15 mouse cellular contexts compared by ENCODE assay signal in genomic region chr4:9047151-9047550, GRCm38 (mm10).
DNase-seq lines count a peak whose midpoint lies in the region; TF ChIP-seq lines count a peak whose summit lies in the region.
"Had no signal": no experiment of that assay in that cellular context is flagged by ENCODE, and none has a peak within 500 bp of the region (broad histone marks: within the 10 kb centered on the region; RNA-seq: fewer than 3 reads in every experiment).

No protein-coding gene starts in this region.

- intact Hi-C loops in gastrocnemius, adult 2 months (cut with DNase I), result no loop called here
- intact Hi-C loops in gastrocnemius, postnatal 14 days (cut with DNase I; ENCODE audit: low total_unique reads), result no loop called here

- H3K27ac ChIP-seq in gastrocnemius, adult 2 months, result peak overlapping the region; percentile 76

- peak; percentile 60 for DNase-seq in gastrocnemius, adult 18-20 months (ENCODE audit: low spot score)
- no peak for DNase-seq in gastrocnemius, postnatal 4 days (ENCODE audit: low spot score in 2 of 2)
- DNase-seq in gastrocnemius, adult 2 months, result no peak
- DNase-seq in gastrocnemius, postnatal 14 days, result no peak
- peak; percentile 20 for DNase-seq in gastrocnemius, postnatal 25 days
- DNase-seq in gastrocnemius, postnatal 10 days, result no peak
- DNase-seq in skeletal muscle tissue, adult 2 months (ENCODE audit: low read depth, low spot score), result peak; percentile 72
- DNase-seq in T-cell, adult 2 months (ENCODE audit: low spot score), result no peak
- DNase-seq: adrenal gland, adult 2 months; adrenal gland, adult 8-10 months; adrenal gland, postnatal 10 days; adrenal gland, postnatal 14 days; adrenal gland, postnatal 25 days; adrenal gland, postnatal 36 days; B cell, adult 2 months had no signal

- H3K4me3 ChIP-seq in gastrocnemius, adult 2 months, result no peak overlapping the region

- no peak for TF ChIP-seq CTCF in gastrocnemius, adult 2 months (IDR thresholded peaks at IDR 0.05)

Comparison
In these comparisons a context has a peak if more than half of its experiments do, and no peak if none do; other contexts are left out.
1. DNase-seq: peak in gastrocnemius, adult 18-20 months (single experiment), gastrocnemius, postnatal 25 days (single experiment) and skeletal muscle tissue, adult 2 months (single experiment); none in gastrocnemius, postnatal 4 days (0 of 2), gastrocnemius, adult 2 months (single experiment), gastrocnemius, postnatal 14 days (single experiment), gastrocnemius, postnatal 10 days (single experiment) and T-cell, adult 2 months (single experiment).